Mouse (Mus musculus): ENCODE data around the gene Rac3. TPM values are rescaled to one million over a fixed set of nuclear protein-coding genes. Genes with fewer than 3 reads are reported as not detected.
A peak's percentile ranks its signal among the peaks of the same experiment; 100 is the strongest.

The Rac3 gene
- polyA plus RNA-seq, 1 experiment from 2014 or later = 31.0 TPM

- Histone ChIP-seq H3K27me3 (no peaks in the 10 kb centered on the region), H3K36me3 (peaks cover 69% of the 10 kb centered on the region)
- WGBS = 85% methylated on average over 3 of the region's 3 CpGs
Observed at GRCm38 (mm10) chr11:120689365-120689764, 31.9 kb upstream of the Rac3 start.

GRCm38 (mm10) chr11:120692471-120693011, 28.7 kb upstream of the Rac3 start:
- Histone ChIP-seq H3K27me3 (no peaks in the 10 kb centered on the region), H3K4me2 (no peak overlapping the region), H3K9me3 (replicated peaks) (no peaks in the 10 kb centered on the region), H3K27ac (peak overlapping the region; percentile 33; the same call in 1 of the 2 replicates), H3K36me3 (peaks cover 52% of the 10 kb centered on the region), H3K9ac (no peak overlapping the region), H3K4me1 (peaks cover 34% of the 10 kb centered on the region), H3K4me3 (replicated peaks) (no peak overlapping the region)
- ATAC-seq (replicated peaks; ENCODE audit: low FRiP score) = no peak
- WGBS = 88% methylated on average over 4 of the region's 4 CpGs

More at GRCm38 (mm10) chr11:120689365-120689764, 31.9 kb upstream of the Rac3 start:
- H3K4me2 ChIP-seq = no peak overlapping the region
- no peak for ATAC-seq (replicated peaks; ENCODE audit: low FRiP score)
- no peak overlapping the region for H3K4me3 ChIP-seq (replicated peaks)
- H3K9ac ChIP-seq = no peak overlapping the region
- H3K4me1 ChIP-seq = peaks cover 2% of the 10 kb centered on the region
- no peak overlapping the region for H3K27ac ChIP-seq
- no peaks in the 10 kb centered on the region for H3K9me3 ChIP-seq (replicated peaks)

- H3K4me3 ChIP-seq (replicated peaks) = no peak overlapping the region
- no peak for ATAC-seq (replicated peaks; ENCODE audit: low FRiP score)
- H3K36me3 ChIP-seq = peaks cover 45% of the 10 kb centered on the region
- no peaks in the 10 kb centered on the region for H3K9me3 ChIP-seq (replicated peaks)
- WGBS = 79% methylated on average over 3 of the region's 3 CpGs
- no peaks in the 10 kb centered on the region for H3K27me3 ChIP-seq
- H3K4me1 ChIP-seq = peaks cover 43% of the 10 kb centered on the region
- H3K9ac ChIP-seq = no peak overlapping the region
- no peak overlapping the region for H3K4me2 ChIP-seq
- no peak overlapping the region for H3K27ac ChIP-seq
Observed at GRCm38 (mm10) chr11:120693461-120693860, 27.8 kb upstream of the Rac3 start.

DNA sequence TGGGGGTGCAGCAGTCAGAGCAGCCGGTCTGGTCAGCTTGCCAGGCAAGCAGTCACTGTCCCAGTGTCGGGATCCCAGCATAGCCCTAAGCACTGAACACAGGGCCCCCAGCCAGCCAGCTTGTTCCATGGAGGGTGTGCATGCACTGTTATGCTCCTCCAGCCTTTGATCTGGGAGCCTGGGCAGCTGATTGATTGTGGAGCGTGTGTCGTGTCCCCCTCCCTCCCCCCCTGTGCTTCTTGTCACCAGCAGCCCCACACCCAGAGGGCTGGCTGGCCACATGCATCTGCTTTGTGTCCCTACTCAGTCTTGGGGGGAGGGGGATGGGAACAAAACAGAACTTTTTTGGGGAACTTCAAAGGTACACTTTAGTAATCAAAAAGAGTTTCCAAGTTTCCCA, 26.1 kb upstream of the Rac3 start:
- Histone ChIP-seq H3K36me3 (peaks cover 43% of the 10 kb centered on the region), H3K27me3 (no peaks in the 10 kb centered on the region), H3K4me1 (peaks cover 48% of the 10 kb centered on the region), H3K4me3 (replicated peaks) (no peak overlapping the region), H3K9ac (no peak overlapping the region), H3K4me2 (peak overlapping the region; percentile 4; the same call in 1 of the 2 replicates), H3K27ac (peak overlapping the region; percentile 86), H3K9me3 (replicated peaks) (no peaks in the 10 kb centered on the region)
- WGBS = 15% methylated on average over 4 of the region's 4 CpGs
- peak; percentile 66 for ATAC-seq (replicated peaks; ENCODE audit: low FRiP score)

DNA sequence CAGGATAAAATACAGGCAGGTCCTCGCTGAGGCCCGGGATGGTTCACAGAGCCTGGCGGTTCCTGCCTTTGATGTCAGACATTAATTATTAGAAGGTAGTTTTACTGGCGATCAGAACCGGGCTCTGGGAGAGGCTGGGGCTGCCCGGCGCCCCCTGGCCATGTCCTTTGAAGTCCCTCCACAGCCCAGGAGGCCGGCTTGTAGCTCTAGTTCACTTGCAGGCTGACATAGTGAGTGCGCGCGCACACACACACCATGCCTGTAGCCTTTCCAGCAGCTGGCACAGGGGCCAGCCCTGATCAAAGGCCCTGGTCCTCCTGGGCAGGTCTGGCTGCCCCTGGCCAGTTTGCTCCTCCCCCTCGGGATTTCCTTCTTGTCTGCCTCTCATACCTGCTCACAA, 25.6 kb upstream of the Rac3 start:
- Histone ChIP-seq H3K27ac (peak overlapping the region; percentile 86), H3K9me3 (replicated peaks) (no peaks in the 10 kb centered on the region), H3K4me2 (peak overlapping the region; percentile 1; the same call in 1 of the 2 replicates), H3K27me3 (no peaks in the 10 kb centered on the region), H3K4me3 (replicated peaks) (no peak overlapping the region), H3K4me1 (peaks cover 48% of the 10 kb centered on the region), H3K9ac (no peak overlapping the region), H3K36me3 (peaks cover 43% of the 10 kb centered on the region)
- WGBS = 13% methylated on average over 12 of the region's 12 CpGs
- peak; percentile 84 for ATAC-seq (replicated peaks; ENCODE audit: low FRiP score)

DNA sequence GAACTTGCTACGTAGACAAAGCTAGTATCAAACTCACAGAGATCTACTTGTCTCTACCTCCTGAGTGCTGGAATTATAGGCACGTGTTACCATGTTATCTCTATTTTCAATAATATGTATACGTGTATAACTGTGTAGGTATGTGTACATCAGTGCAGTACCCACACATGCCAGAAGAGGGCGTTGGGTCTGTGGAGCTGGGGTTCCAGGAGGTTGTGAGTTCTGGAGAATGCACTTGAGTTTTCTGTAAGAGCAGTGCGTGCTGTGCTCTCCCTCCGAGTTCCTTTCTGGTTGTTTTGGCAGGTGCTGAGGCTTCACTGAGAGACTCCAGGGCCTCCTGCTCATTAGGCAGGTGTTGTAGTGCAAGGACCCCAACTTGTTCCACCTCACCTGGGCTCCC, 24.7 kb upstream of the Rac3 start:
- no peak overlapping the region for H3K4me2 ChIP-seq
- H3K27me3 ChIP-seq = no peaks in the 10 kb centered on the region
- peaks cover 48% of the 10 kb centered on the region for H3K4me1 ChIP-seq
- H3K27ac ChIP-seq = peak overlapping the region; percentile 86; the same call in 1 of the 2 replicates
- WGBS = 92% methylated on average over 6 of the region's 6 CpGs
- ATAC-seq (replicated peaks; ENCODE audit: low FRiP score) = no peak
- no peak overlapping the region for H3K4me3 ChIP-seq (replicated peaks)
- no peaks in the 10 kb centered on the region for H3K9me3 ChIP-seq (replicated peaks)
- H3K9ac ChIP-seq = no peak overlapping the region
- H3K36me3 ChIP-seq = peaks cover 46% of the 10 kb centered on the region

- Histone ChIP-seq H3K4me1 (peaks cover 48% of the 10 kb centered on the region), H3K27ac (peak overlapping the region; percentile 34), H3K36me3 (peaks cover 54% of the 10 kb centered on the region), H3K27me3 (no peaks in the 10 kb centered on the region), H3K4me3 (replicated peaks) (no peak overlapping the region), H3K9ac (no peak overlapping the region), H3K4me2 (no peak overlapping the region), H3K9me3 (replicated peaks) (no peaks in the 10 kb centered on the region)
- 36% methylated on average over 10 of the region's 10 CpGs for WGBS
- peak; percentile 59 for ATAC-seq (replicated peaks; ENCODE audit: low FRiP score)
Observed at GRCm38 (mm10) chr11:120697741-120698140, 23.5 kb upstream of the Rac3 start.

DNA sequence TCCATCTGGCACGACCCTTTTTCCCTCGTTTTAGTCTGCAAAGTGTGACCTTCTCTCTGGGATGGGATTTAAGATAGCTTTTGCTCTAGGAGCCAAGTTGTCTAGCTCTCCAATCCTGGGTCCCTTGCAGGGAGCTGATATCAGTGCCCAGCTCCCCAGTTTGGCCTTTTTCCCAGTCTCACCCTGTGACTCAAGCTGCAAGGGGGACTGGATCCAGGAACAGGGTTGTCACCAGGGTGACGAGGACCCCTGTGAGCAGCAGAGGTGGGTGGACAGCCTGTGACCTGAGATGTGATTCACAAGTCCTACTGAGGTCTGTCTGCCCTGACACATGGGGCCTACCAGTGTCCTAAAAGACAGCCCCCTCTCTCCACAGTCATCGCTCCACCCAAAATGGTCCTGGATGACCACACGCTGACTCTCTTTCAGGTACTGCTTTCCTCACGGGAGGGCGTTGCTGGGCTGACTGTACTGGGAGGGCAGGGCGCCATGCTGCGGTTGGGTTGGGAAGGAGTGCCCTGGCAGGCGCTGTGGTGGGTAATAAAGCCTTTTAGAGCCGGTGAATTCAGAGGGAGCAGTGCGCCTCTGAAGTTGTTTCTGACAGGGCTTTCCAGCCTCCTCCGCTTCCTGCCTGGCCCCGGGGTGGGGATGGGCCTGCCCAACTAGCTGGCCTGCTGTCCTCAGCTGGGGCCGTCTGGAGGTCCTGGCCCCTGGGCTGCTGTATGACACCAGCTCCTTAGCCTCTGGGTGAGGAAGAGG, 17.4 kb upstream of the Rac3 start:
- 0 out of 2 replicates have a peak overlapping the region, but pooled peaks have one; percentile 8 for H3K9ac ChIP-seq
- H3K4me2 ChIP-seq = no peak overlapping the region
- peaks cover 59% of the 10 kb centered on the region for H3K4me1 ChIP-seq
- 38% methylated on average over 15 of the region's 15 CpGs for WGBS
- no peak for ATAC-seq (replicated peaks; ENCODE audit: low FRiP score)
- no peak overlapping the region for H3K4me3 ChIP-seq (replicated peaks)
- H3K36me3 ChIP-seq = peaks cover 47% of the 10 kb centered on the region
- no peaks in the 10 kb centered on the region for H3K27me3 ChIP-seq
- H3K27ac ChIP-seq = peak overlapping the region; percentile 76
- H3K9me3 ChIP-seq (replicated peaks) = no peaks in the 10 kb centered on the region

DNA sequence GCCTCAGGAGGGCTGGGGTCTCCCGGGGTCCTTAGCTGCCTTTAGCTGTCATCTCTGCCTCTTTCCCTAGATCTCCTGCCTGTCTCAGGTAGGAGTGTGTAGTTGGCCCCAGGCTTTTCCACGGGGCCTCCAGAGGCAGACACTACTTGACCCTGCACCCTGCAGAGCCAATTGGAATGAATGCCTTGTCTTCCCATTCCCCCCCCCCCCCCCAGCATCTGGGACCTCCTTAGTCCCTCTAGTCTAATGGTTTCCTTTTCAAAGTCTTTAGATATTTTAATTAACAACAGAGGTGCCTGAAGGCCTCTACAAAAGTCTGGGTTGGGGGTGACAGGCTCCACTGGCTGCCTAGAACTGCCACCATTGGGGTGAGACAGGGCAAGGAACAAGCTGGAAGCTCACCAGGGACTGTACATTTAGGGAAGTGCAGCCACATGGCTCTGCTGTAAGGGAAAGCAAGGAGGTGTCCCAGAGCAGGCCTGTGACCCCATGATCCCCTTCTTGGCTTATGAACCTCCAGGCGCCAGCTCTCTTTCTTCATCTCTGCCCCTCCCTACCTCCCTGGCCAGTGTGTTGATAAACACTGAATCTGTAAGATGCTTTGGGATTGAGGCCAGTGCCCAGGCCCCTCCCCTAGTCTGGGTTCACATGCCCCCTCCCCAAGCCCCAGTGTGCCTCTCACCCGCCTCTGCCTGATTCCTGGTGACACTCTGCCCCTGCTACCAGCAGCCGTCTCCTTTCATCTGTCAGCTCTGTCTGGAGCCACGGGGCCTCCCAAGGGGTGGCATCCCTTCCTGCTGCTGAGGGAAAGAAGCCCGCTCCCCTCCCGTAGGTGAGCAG, 16.6 kb upstream of the Rac3 start:
- H3K9me3 ChIP-seq (replicated peaks) = no peaks in the 10 kb centered on the region
- H3K27me3 ChIP-seq = no peaks in the 10 kb centered on the region
- peak; percentile 71 for ATAC-seq (replicated peaks; ENCODE audit: low FRiP score)
- peaks cover 67% of the 10 kb centered on the region for H3K4me1 ChIP-seq
- H3K27ac ChIP-seq = peak overlapping the region; percentile 76
- 0 out of 2 replicates have a peak overlapping the region, but pooled peaks have one; percentile 0 for H3K4me2 ChIP-seq
- H3K9ac ChIP-seq = 0 out of 2 replicates have a peak overlapping the region, but pooled peaks have one; percentile 11
- WGBS = 22% methylated on average over 8 of the region's 8 CpGs
- no peak overlapping the region for H3K4me3 ChIP-seq (replicated peaks)
- peaks cover 48% of the 10 kb centered on the region for H3K36me3 ChIP-seq

DNA sequence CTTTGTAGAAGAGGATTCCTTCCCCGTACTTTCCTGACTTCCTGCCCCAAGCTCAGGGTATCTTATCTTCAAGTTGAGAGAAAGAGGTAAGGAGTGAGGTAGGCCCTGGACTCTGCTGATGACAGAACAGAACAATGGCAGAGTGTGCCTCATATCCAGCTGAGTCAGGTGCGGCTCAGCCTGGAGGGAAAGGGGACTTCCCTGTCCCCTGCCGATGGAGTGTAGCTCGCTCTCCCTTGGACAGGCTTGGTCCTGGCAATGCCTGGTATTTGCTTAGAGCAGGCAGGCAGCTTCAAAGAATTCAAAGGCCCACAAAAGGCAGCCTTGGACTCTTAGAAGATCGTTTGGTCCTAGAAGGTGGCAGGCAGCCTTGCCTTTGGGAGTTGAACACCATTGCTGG, 15.2 kb upstream of the Rac3 start:
- peaks cover 72% of the 10 kb centered on the region for H3K4me1 ChIP-seq
- 56% methylated on average over 5 of the region's 5 CpGs for WGBS

GRCm38 (mm10) chr11:120707225-120707624, 14.0 kb upstream of the Rac3 start:
- H3K27ac ChIP-seq = peak overlapping the region; percentile 66; the same call in 1 of the 2 replicates
- 9% methylated on average over 12 of the region's 12 CpGs for WGBS
- no peak overlapping the region for H3K9ac ChIP-seq
- no peak for ATAC-seq (replicated peaks; ENCODE audit: low FRiP score)
- no peak overlapping the region for H3K4me3 ChIP-seq (replicated peaks)
- no peak overlapping the region for H3K4me2 ChIP-seq
- H3K36me3 ChIP-seq = peaks cover 39% of the 10 kb centered on the region
- peaks cover 83% of the 10 kb centered on the region for H3K4me1 ChIP-seq
- H3K27me3 ChIP-seq = no peaks in the 10 kb centered on the region
- H3K9me3 ChIP-seq (replicated peaks) = no peaks in the 10 kb centered on the region

More for the DNA sequence above, 15.2 kb upstream of the Rac3 start:
- Histone ChIP-seq H3K9ac (no peak overlapping the region), H3K27me3 (no peaks in the 10 kb centered on the region), H3K36me3 (peaks cover 49% of the 10 kb centered on the region), H3K4me3 (replicated peaks) (no peak overlapping the region), H3K9me3 (replicated peaks) (no peaks in the 10 kb centered on the region), H3K4me2 (no peak overlapping the region), H3K27ac (peak overlapping the region; percentile 76)
- no peak for ATAC-seq (replicated peaks; ENCODE audit: low FRiP score)

DNA sequence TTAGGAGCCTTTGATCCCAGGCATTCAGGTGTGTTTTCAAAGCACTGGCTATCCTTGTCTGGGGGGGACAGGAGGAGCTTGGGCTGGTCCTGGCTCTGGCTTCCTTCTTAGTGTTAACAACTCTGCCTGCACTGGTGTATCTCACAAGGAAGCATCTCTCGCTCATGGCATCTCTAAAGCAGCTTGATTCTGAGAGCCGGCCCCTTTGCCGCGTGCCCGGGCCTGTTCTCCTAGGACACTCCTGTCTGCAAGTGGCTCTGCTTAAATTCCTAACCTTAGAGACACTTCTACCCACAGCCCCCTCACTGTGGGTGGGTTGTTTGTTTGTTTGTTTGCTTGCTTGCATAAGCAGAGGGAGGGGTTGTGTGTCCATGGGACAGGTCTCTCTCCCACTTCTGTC, 13.3 kb upstream of the Rac3 start:
- Histone ChIP-seq H3K4me1 (peaks cover 91% of the 10 kb centered on the region), H3K27ac (peak overlapping the region; percentile 61), H3K4me2 (0 out of 2 replicates have a peak overlapping the region, but pooled peaks have one; percentile 14), H3K9ac (no peak overlapping the region), H3K36me3 (peaks cover 31% of the 10 kb centered on the region), H3K9me3 (replicated peaks) (no peaks in the 10 kb centered on the region), H3K4me3 (replicated peaks) (no peak overlapping the region), H3K27me3 (no peaks in the 10 kb centered on the region)
- 35% methylated on average over 5 of the region's 5 CpGs for WGBS
- no peak for ATAC-seq (replicated peaks; ENCODE audit: low FRiP score)

Measured in kidney, embryonic 15.5 days (tissue).